Mouse (Mus musculus): Measurements from ENCODE around the gene Gm26661.

GRCm38 (mm10) chr14:7789266-7790030 lies 1.9 kb upstream of the Gm26661 start:
- TF ChIP-seq CTCF (IDR thresholded peaks at IDR 0.05; ENCODE audit: low read depth) (no peak), EP300 (IDR thresholded peaks at IDR 0.05; ENCODE audit: low read depth) (no peak)
